Mouse (Mus musculus): Measurements from ENCODE around the gene Bex6. TPM values are rescaled to one million over a fixed set of nuclear protein-coding genes. Genes with fewer than 3 reads are reported as not detected.

Gene Bex6
- total and polyA plus RNA-seq, 3 experiments: not detected

DNA sequence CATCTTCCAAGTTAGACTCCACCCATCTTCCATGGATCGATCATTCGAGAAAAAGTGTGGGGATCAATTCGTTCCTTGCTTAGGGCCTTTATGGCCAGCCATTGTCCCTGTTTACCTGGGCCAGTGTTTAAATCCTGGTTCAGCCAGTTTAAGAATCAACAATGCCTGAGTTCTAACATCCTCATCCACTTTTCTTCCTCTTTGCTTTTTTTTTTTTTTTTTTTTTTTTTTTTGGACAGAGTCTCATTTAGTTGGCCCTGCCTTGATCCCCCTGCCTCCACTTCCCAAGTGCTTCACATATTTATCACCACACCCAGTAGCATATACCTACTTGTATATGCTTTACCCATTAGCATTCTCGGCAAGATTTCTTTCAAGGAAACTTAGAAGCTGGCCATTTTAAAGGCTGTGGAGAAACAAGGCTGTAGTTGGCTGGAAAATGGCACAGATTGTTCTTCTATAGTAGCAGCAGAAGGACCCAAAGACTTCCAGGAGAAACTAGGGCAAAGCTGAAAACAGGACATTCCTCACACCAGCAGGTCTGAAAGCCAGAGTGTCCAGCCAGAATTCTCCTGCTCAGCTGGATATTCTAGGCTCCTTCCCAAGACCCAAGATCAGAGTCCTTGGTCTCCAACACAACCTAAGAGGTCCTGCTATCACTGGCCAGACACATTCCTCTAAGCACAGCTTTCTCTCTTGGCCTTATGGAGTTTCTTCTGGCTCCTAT, 11.6 kb upstream of the Bex6 start:
- H3K4me3 ChIP-seq: no peak overlapping the region
- TF ChIP-seq EP300 (IDR thresholded peaks at IDR 0.05; ENCODE audit: insufficient read depth, low read depth, low read length) (no peak), POLR2A (IDR thresholded peaks at IDR 0.05; ENCODE audit: insufficient read depth, low read depth, low read length) (no peak), CTCF (IDR thresholded peaks at IDR 0.05) (no peak)
- no peaks in the 10 kb centered on the region; the same call in 1 of the 2 replicates for H3K27me3 ChIP-seq (ENCODE audit: control insufficient read depth, insufficient read depth, low read length)
- H3K9ac ChIP-seq (ENCODE audit: low read depth, low read length): no peak overlapping the region
- 91% methylated on average over 4 of the region's 4 CpGs for WGBS
- peaks cover 2% of the 10 kb centered on the region; the same call in 1 of the 2 replicates for H3K4me1 ChIP-seq (ENCODE audit: control insufficient read depth, insufficient read depth, low read length)
- DNase-seq: no peak
- no peaks in the 10 kb centered on the region; the same call in 1 of the 2 replicates for H3K79me2 ChIP-seq (replicated peaks; ENCODE audit: control insufficient read depth, insufficient read depth, low read length)
- no peak overlapping the region for H3K27ac ChIP-seq
- H3K36me3 ChIP-seq (ENCODE audit: control insufficient read depth, insufficient read depth, low read length): no peaks in the 10 kb centered on the region
- intact Hi-C loops (cut with DNase I): no loop called here

DNA sequence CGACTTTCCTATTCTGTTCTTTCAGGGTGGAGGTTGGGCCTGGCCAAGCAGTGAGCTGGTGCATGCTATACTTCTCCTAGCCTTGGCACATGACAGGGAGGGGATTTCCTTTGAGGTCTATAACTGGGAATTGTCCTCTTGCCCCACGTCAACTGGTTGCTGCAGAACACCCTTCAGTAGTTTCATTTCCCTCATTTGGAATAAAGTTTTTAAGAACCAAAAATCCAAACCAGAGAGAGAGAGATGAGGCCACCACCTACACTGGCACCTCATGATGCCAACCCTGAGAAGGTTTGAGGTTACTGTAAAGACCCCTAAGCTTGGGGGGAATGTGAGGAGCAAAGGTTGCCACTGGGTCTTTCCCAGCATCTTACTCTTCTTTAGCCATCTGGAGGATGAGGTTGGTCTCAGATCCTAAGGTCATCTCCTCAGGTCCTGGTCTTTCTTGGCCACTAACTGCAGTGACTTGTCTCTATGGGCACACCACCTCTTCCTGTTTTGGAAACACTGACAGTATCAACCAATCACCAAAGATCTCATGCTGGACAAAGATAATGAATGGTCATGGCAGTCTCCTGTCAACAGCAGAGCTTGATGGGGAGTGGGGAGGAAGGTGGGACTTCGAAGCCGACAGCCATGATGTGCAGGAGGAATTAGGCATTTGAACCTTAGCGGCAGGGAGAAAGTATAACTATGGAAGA, 8.4 kb upstream of the Bex6 start:
- no peaks in the 10 kb centered on the region for H3K36me3 ChIP-seq (ENCODE audit: control insufficient read depth, insufficient read depth, low read length)
- 73% methylated on average over 5 of the region's 5 CpGs for WGBS
- DNase-seq: peak; percentile 23 to 55

GRCm38 (mm10) chr16:32173401-32173800, 6.2 kb upstream of the Bex6 start:
- 63% methylated on average over 11 of the region's 11 CpGs for WGBS
- Histone ChIP-seq H3K4me1 (ENCODE audit: control insufficient read depth, insufficient read depth, low read length) (no peaks in the 10 kb centered on the region), H3K27ac (no peak overlapping the region), H3K4me3 (no peak overlapping the region), H3K36me3 (ENCODE audit: control insufficient read depth, insufficient read depth, low read length) (no peaks in the 10 kb centered on the region; the same call in 1 of the 2 replicates), H3K9ac (ENCODE audit: low read depth, low read length) (no peak overlapping the region), H3K27me3 (ENCODE audit: control insufficient read depth, insufficient read depth, low read length) (no peaks in the 10 kb centered on the region; the same call in 1 of the 2 replicates), H3K79me2 (replicated peaks; ENCODE audit: control insufficient read depth, insufficient read depth, low read length) (no peaks in the 10 kb centered on the region)
- no peak for DNase-seq
- no peak for TF ChIP-seq CTCF (IDR thresholded peaks at IDR 0.05)
- no peak for TF ChIP-seq POLR2A (IDR thresholded peaks at IDR 0.05; ENCODE audit: insufficient read depth, low read depth, low read length)
- TF ChIP-seq EP300 (IDR thresholded peaks at IDR 0.05; ENCODE audit: insufficient read depth, low read depth, low read length): no peak
- intact Hi-C loops (cut with DNase I): no loop called here

More for the DNA sequence above, 8.4 kb upstream of the Bex6 start:
- intact Hi-C loops (cut with DNase I): no loop called here
- H3K9ac ChIP-seq (ENCODE audit: low read depth, low read length): no peak overlapping the region
- no peaks in the 10 kb centered on the region for H3K4me1 ChIP-seq (ENCODE audit: control insufficient read depth, insufficient read depth, low read length)
- no peak overlapping the region for H3K27ac ChIP-seq
- TF ChIP-seq POLR2A (IDR thresholded peaks at IDR 0.05; ENCODE audit: insufficient read depth, low read depth, low read length) (no peak), CTCF (IDR thresholded peaks at IDR 0.05) (no peak), EP300 (IDR thresholded peaks at IDR 0.05; ENCODE audit: insufficient read depth, low read depth, low read length) (no peak)
- no peak overlapping the region for H3K4me3 ChIP-seq
- H3K27me3 ChIP-seq (ENCODE audit: control insufficient read depth, insufficient read depth, low read length): no peaks in the 10 kb centered on the region; the same call in 1 of the 2 replicates
- no peaks in the 10 kb centered on the region for H3K79me2 ChIP-seq (replicated peaks; ENCODE audit: control insufficient read depth, insufficient read depth, low read length)

- no peak for DNase-seq
- no peak overlapping the region for H3K4me3 ChIP-seq
- no peak overlapping the region for H3K9ac ChIP-seq (ENCODE audit: low read depth, low read length)
- no peaks in the 10 kb centered on the region for H3K4me1 ChIP-seq (ENCODE audit: control insufficient read depth, insufficient read depth, low read length)
- no peak overlapping the region for H3K27ac ChIP-seq
- no peaks in the 10 kb centered on the region for H3K79me2 ChIP-seq (replicated peaks; ENCODE audit: control insufficient read depth, insufficient read depth, low read length)
- intact Hi-C loops (cut with DNase I): no loop called here
- TF ChIP-seq CTCF (IDR thresholded peaks at IDR 0.05): no peak
- TF ChIP-seq EP300 (IDR thresholded peaks at IDR 0.05; ENCODE audit: insufficient read depth, low read depth, low read length): no peak
- TF ChIP-seq POLR2A (IDR thresholded peaks at IDR 0.05; ENCODE audit: insufficient read depth, low read depth, low read length): no peak
- WGBS: 89% methylated on average over 8 of the region's 8 CpGs
- H3K36me3 ChIP-seq (ENCODE audit: control insufficient read depth, insufficient read depth, low read length): no peaks in the 10 kb centered on the region; the same call in 1 of the 2 replicates
- H3K27me3 ChIP-seq (ENCODE audit: control insufficient read depth, insufficient read depth, low read length): no peaks in the 10 kb centered on the region; the same call in 1 of the 2 replicates
These were observed 5.2 kb upstream of the Bex6 start for GRCm38 (mm10) chr16:32174340-32175005.

- no peaks in the 10 kb centered on the region for H3K79me2 ChIP-seq (replicated peaks; ENCODE audit: control insufficient read depth, insufficient read depth, low read length)
- TF ChIP-seq POLR2A (IDR thresholded peaks at IDR 0.05; ENCODE audit: insufficient read depth, low read depth, low read length): no peak
- peak; percentile 38 for TF ChIP-seq CTCF (IDR thresholded peaks at IDR 0.05)
- no peak overlapping the region for H3K9ac ChIP-seq (ENCODE audit: low read depth, low read length)
- H3K4me3 ChIP-seq: no peak overlapping the region
- H3K27ac ChIP-seq: no peak overlapping the region
- no peaks in the 10 kb centered on the region for H3K4me1 ChIP-seq (ENCODE audit: control insufficient read depth, insufficient read depth, low read length)
- intact Hi-C loops (cut with DNase I): no loop called here
- 94% methylated on average over 4 of the region's 4 CpGs for WGBS
- DNase-seq: no peak
- no peaks in the 10 kb centered on the region; the same call in 1 of the 2 replicates for H3K36me3 ChIP-seq (ENCODE audit: control insufficient read depth, insufficient read depth, low read length)
- H3K27me3 ChIP-seq (ENCODE audit: control insufficient read depth, insufficient read depth, low read length): no peaks in the 10 kb centered on the region; the same call in 1 of the 2 replicates
These were observed 4.6 kb upstream of the Bex6 start for GRCm38 (mm10) chr16:32175029-32175428.
